Mouse (Mus musculus): ENCODE results near the gene Lgals9. TPM values are rescaled to one million over a fixed set of nuclear protein-coding genes. Genes with fewer than 3 reads are reported as not detected.

Gene Lgals9
- polyA plus RNA-seq, 1 experiment from 2014 or later, result 5.1 TPM

DNA sequence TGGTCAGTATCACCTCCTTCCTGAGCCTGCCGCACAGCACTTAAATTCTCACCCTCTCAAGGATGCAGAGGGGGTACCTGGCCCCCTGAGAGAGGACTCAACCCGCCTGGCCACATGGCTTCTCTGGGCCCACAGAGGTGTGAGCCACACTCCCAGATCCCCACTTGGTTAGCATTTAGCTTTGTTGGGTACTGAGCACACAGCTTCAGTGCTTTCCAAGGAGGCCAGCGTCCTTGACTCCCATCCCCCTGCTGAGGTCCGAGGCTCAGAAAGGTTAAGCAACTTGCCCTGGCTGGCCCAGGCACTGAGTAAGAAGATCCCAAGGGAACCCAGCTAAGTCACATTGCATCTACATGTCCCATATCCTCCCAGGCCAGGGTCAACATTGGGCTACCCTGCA is 16.6 kb downstream of the Lgals9 start:
- Histone ChIP-seq H3K36me3 (replicated peaks; ENCODE audit: control insufficient read depth, insufficient read depth, low read depth, low read length) (no peaks in the 10 kb centered on the region), H3K9ac (replicated peaks; ENCODE audit: low read length) (no peak overlapping the region), H3K4me3 (ENCODE audit: low read depth, low read length) (no peak overlapping the region), H3K4me1 (ENCODE audit: control insufficient read depth, insufficient read depth, low read length) (0 out of 2 replicates have a peak, but pooled peaks cover 1% of the 10 kb centered on the region), H3K27ac (replicated peaks; ENCODE audit: low read depth, low read length) (no peak overlapping the region), H3K27me3 (ENCODE audit: control insufficient read depth, insufficient read depth, low read length) (no peaks in the 10 kb centered on the region), H3K4me2 (ENCODE audit: low read depth, low read length) (no peak overlapping the region), H3K9me3 (replicated peaks; ENCODE audit: control insufficient read depth, low read length) (no peaks in the 10 kb centered on the region)
- DNase-seq (ENCODE audit: low spot score), result no peak
- WGBS, result 69% methylated on average over 4 of the region's 4 CpGs
- no peak for ATAC-seq (replicated peaks; ENCODE audit: insufficient number of reproducible peaks, low FRiP score, low TSS enrichment, low read depth)

DNA sequence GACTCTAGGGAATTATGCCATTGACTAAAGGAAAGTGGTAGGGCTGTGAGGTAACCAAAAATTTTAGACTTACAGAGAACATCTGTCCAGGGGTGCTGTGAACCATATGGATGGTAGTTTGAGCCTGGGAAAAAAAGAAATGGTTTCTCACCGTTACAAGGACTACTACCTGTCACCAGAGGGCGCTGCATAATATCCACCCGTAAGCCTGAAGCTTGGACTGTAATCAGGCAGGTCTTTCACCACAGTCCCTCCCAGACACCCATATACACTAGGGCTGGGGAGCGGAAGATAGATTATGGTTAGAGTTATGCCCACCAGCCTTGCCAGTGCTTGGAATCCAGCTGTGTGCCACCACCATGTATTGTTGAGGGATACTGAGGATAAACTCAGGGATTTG is 17.4 kb downstream of the Lgals9 start:
- ATAC-seq (replicated peaks; ENCODE audit: insufficient number of reproducible peaks, low FRiP score, low TSS enrichment, low read depth) (no peak), DNase-seq (ENCODE audit: low spot score) (peak; percentile 70)
- H3K9ac ChIP-seq (replicated peaks; ENCODE audit: low read length), result no peak overlapping the region
- H3K9me3 ChIP-seq (replicated peaks; ENCODE audit: control insufficient read depth, low read length), result no peaks in the 10 kb centered on the region
- 21% methylated on average over 4 of the region's 4 CpGs for WGBS
- no peaks in the 10 kb centered on the region for H3K36me3 ChIP-seq (replicated peaks; ENCODE audit: control insufficient read depth, insufficient read depth, low read depth, low read length)
- no peaks in the 10 kb centered on the region for H3K27me3 ChIP-seq (ENCODE audit: control insufficient read depth, insufficient read depth, low read length)
- H3K4me1 ChIP-seq (ENCODE audit: control insufficient read depth, insufficient read depth, low read length), result no peaks in the 10 kb centered on the region
- H3K27ac ChIP-seq (replicated peaks; ENCODE audit: low read depth, low read length), result no peak overlapping the region
- no peak overlapping the region for H3K4me3 ChIP-seq (ENCODE audit: low read depth, low read length)
- no peak overlapping the region for H3K4me2 ChIP-seq (ENCODE audit: low read depth, low read length)

DNA sequence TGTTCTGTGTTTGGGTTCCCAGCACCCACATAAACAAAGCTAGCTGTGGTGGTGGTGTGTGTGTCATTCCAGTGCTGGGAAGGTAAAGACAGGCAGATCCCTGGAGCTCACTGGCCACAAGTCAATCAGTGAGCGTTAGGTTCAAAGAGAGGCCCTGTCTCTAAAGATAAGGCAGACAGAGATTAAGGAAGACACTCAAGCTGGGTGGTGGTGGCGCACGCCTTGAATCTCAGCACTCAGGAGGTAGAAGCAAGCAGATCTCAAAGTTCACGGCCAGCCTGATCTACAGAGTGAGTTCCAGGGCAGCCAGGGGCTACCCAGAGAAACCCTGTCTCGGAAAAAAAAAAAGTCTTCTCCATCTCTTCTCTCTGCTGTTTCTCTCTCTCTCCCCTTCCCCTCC is 23.5 kb downstream of the Lgals9 start:
- H3K4me2 ChIP-seq (ENCODE audit: low read depth, low read length), result no peak overlapping the region
- 77% methylated on average over 5 of the region's 5 CpGs for WGBS
- H3K4me3 ChIP-seq (ENCODE audit: low read depth, low read length), result no peak overlapping the region
- H3K9me3 ChIP-seq (replicated peaks; ENCODE audit: control insufficient read depth, low read length), result no peaks in the 10 kb centered on the region
- H3K27me3 ChIP-seq (ENCODE audit: control insufficient read depth, insufficient read depth, low read length), result no peaks in the 10 kb centered on the region
- no peaks in the 10 kb centered on the region for H3K36me3 ChIP-seq (replicated peaks; ENCODE audit: control insufficient read depth, insufficient read depth, low read depth, low read length)
- ATAC-seq (replicated peaks; ENCODE audit: insufficient number of reproducible peaks, low FRiP score, low TSS enrichment, low read depth) (no peak), DNase-seq (ENCODE audit: low spot score) (no peak)
- H3K9ac ChIP-seq (replicated peaks; ENCODE audit: low read length), result no peak overlapping the region
- no peak overlapping the region for H3K27ac ChIP-seq (replicated peaks; ENCODE audit: low read depth, low read length)
- no peaks in the 10 kb centered on the region; the same call in 1 of the 2 replicates for H3K4me1 ChIP-seq (ENCODE audit: control insufficient read depth, insufficient read depth, low read length)

GRCm38 (mm10) chr11:78959841-78960520 is 24.8 kb downstream of the Lgals9 start:
- 61% methylated on average over 5 of the region's 5 CpGs for WGBS
- ATAC-seq (replicated peaks; ENCODE audit: insufficient number of reproducible peaks, low FRiP score, low TSS enrichment, low read depth), result no peak
- Histone ChIP-seq H3K36me3 (replicated peaks; ENCODE audit: control insufficient read depth, insufficient read depth, low read depth, low read length) (no peaks in the 10 kb centered on the region), H3K9me3 (replicated peaks; ENCODE audit: control insufficient read depth, low read length) (no peaks in the 10 kb centered on the region), H3K27me3 (ENCODE audit: control insufficient read depth, insufficient read depth, low read length) (no peaks in the 10 kb centered on the region), H3K27ac (replicated peaks; ENCODE audit: low read depth, low read length) (no peak overlapping the region), H3K4me2 (ENCODE audit: low read depth, low read length) (no peak overlapping the region), H3K4me1 (ENCODE audit: control insufficient read depth, insufficient read depth, low read length) (no peaks in the 10 kb centered on the region; the same call in 1 of the 2 replicates), H3K4me3 (ENCODE audit: low read depth, low read length) (no peak overlapping the region), H3K9ac (replicated peaks; ENCODE audit: low read length) (no peak overlapping the region)
- peak; percentile 23 for DNase-seq (ENCODE audit: low spot score)

DNA sequence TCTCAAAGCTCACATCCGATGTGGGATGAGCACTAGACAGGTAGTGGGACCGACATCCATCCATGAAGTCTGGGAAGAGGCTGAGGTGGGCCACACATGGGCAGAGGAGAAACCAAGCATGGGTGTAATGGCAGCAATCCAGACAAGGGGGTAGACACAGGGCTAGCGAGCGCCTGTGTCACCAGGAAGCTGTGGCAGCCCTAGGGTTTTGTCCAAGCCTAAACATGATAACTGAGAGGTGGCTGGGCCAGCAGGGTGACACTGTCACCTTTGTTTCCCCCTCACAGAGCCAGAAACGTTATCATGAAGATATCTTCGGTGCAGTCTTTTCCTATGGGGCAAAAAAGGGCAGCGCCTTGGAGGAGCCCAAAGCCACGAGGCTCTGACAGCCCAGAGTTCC is 25.4 kb downstream of the Lgals9 start:
- 63% methylated on average over 8 of the region's 8 CpGs for WGBS
- H3K4me3 ChIP-seq (ENCODE audit: low read depth, low read length), result no peak overlapping the region
- H3K27ac ChIP-seq (replicated peaks; ENCODE audit: low read depth, low read length), result no peak overlapping the region
- ATAC-seq (replicated peaks; ENCODE audit: insufficient number of reproducible peaks, low FRiP score, low TSS enrichment, low read depth) (no peak), DNase-seq (ENCODE audit: low spot score) (no peak)
- no peak overlapping the region for H3K4me2 ChIP-seq (ENCODE audit: low read depth, low read length)
- H3K4me1 ChIP-seq (ENCODE audit: control insufficient read depth, insufficient read depth, low read length), result no peaks in the 10 kb centered on the region; the same call in 1 of the 2 replicates
- H3K27me3 ChIP-seq (ENCODE audit: control insufficient read depth, insufficient read depth, low read length), result no peaks in the 10 kb centered on the region
- no peaks in the 10 kb centered on the region for H3K36me3 ChIP-seq (replicated peaks; ENCODE audit: control insufficient read depth, insufficient read depth, low read depth, low read length)
- no peak overlapping the region for H3K9ac ChIP-seq (replicated peaks; ENCODE audit: low read length)
- H3K9me3 ChIP-seq (replicated peaks; ENCODE audit: control insufficient read depth, low read length), result no peaks in the 10 kb centered on the region

GRCm38 (mm10) chr11:78956260-78956659 is 28.5 kb downstream of the Lgals9 start:
- Histone ChIP-seq H3K9ac (replicated peaks; ENCODE audit: low read length) (no peak overlapping the region), H3K27me3 (ENCODE audit: control insufficient read depth, insufficient read depth, low read length) (no peaks in the 10 kb centered on the region), H3K4me2 (ENCODE audit: low read depth, low read length) (no peak overlapping the region), H3K9me3 (replicated peaks; ENCODE audit: control insufficient read depth, low read length) (no peaks in the 10 kb centered on the region), H3K4me1 (ENCODE audit: control insufficient read depth, insufficient read depth, low read length) (no peaks in the 10 kb centered on the region; the same call in 1 of the 2 replicates), H3K27ac (replicated peaks; ENCODE audit: low read depth, low read length) (no peak overlapping the region), H3K4me3 (ENCODE audit: low read depth, low read length) (no peak overlapping the region), H3K36me3 (replicated peaks; ENCODE audit: control insufficient read depth, insufficient read depth, low read depth, low read length) (no peaks in the 10 kb centered on the region)
- 9% methylated on average over 7 of the region's 7 CpGs for WGBS
- no peak for ATAC-seq (replicated peaks; ENCODE audit: insufficient number of reproducible peaks, low FRiP score, low TSS enrichment, low read depth)
- peak; percentile 88 for DNase-seq (ENCODE audit: low spot score)

DNA sequence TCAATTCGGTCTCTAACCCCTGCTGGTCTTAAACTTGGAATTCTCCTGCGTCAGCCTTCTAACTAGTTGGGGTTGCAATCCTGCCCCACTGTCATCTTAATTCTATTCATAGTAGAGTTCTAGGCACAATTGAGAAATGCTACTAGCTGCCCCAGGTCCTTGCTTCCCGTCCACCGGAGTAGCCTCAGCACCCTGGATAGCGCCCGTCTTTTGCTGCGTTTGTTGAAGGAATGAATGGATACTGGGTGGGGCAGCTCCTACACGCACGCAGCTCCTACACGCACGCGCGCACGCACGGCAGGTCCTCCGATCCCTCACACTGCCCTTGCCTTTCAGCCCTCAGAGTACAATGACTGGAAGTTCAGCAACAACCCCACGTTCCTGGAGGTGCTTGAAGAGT is 32.3 kb downstream of the Lgals9 start:
- no peak overlapping the region for H3K27ac ChIP-seq (replicated peaks; ENCODE audit: low read depth, low read length)
- H3K27me3 ChIP-seq (ENCODE audit: control insufficient read depth, insufficient read depth, low read length), result no peaks in the 10 kb centered on the region; the same call in 1 of the 2 replicates
- no peak for ATAC-seq (replicated peaks; ENCODE audit: insufficient number of reproducible peaks, low FRiP score, low TSS enrichment, low read depth)
- no peaks in the 10 kb centered on the region for H3K36me3 ChIP-seq (replicated peaks; ENCODE audit: control insufficient read depth, insufficient read depth, low read depth, low read length)
- H3K9me3 ChIP-seq (replicated peaks; ENCODE audit: control insufficient read depth, low read length), result no peaks in the 10 kb centered on the region
- no peak overlapping the region for H3K4me3 ChIP-seq (ENCODE audit: low read depth, low read length)
- WGBS, result 6% methylated on average over 17 of the region's 17 CpGs
- peak overlapping the region; percentile 19; the same call in 1 of the 2 replicates for H3K4me2 ChIP-seq (ENCODE audit: low read depth, low read length)
- no peaks in the 10 kb centered on the region; the same call in 1 of the 2 replicates for H3K4me1 ChIP-seq (ENCODE audit: control insufficient read depth, insufficient read depth, low read length)
- H3K9ac ChIP-seq (replicated peaks; ENCODE audit: low read length), result no peak overlapping the region
- peak; percentile 80 for DNase-seq (ENCODE audit: low spot score)

DNA sequence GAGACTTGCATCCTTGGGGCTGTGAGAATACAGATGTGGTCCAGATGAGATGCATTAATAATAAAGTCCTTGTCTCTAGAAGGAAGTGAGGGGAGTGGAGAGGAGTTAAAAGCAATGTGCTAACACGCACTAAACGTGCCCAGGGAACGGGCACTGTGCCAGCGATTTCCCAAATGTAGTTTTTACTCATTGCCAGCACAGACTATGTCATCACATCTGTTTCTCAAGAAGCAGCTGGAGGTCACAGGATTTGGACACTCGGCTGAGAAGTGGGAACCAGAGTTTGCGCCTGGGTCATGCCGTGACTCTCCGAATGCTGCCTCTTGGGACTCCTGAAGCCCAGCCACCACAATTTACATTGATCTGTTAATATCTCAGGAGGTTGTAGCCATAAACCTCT is 34.4 kb downstream of the Lgals9 start:
- Histone ChIP-seq H3K4me3 (ENCODE audit: low read depth, low read length) (no peak overlapping the region), H3K4me2 (ENCODE audit: low read depth, low read length) (no peak overlapping the region), H3K36me3 (replicated peaks; ENCODE audit: control insufficient read depth, insufficient read depth, low read depth, low read length) (no peaks in the 10 kb centered on the region), H3K9me3 (replicated peaks; ENCODE audit: control insufficient read depth, low read length) (no peaks in the 10 kb centered on the region), H3K9ac (replicated peaks; ENCODE audit: low read length) (no peak overlapping the region), H3K27ac (replicated peaks; ENCODE audit: low read depth, low read length) (no peak overlapping the region), H3K4me1 (ENCODE audit: control insufficient read depth, insufficient read depth, low read length) (no peaks in the 10 kb centered on the region), H3K27me3 (ENCODE audit: control insufficient read depth, insufficient read depth, low read length) (no peaks in the 10 kb centered on the region; the same call in 1 of the 2 replicates)
- no peak for ATAC-seq (replicated peaks; ENCODE audit: insufficient number of reproducible peaks, low FRiP score, low TSS enrichment, low read depth)
- whole genome bisulfite sequencing, result 88% methylated on average over 8 of the region's 8 CpGs
- no peak for DNase-seq (ENCODE audit: low spot score)
